ENCODE assay signal across 17 mouse cellular contexts in the genomic region with DNA sequence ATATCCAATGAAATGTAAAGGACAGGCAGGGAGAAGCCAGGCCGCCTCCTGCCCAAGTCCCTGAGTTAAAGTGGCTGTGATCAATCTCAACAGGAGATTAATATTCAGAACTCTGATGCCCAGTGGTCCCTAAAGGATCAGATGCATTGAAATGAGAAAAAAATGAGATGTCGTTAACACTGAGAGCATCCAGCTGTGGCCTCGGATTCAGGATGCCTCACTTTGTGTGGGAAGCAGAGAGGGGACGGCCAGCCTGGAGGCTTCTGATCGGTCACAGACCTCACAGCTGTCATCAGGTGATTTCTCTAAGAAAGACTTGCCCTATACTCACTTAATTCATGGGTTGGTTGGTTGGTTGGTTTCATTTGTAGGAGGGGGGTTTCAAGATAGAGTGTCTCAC.
A peak's percentile ranks its signal among the peaks of the same experiment; 100 is the strongest.
DNase-seq lines count a peak whose midpoint lies in the region; ATAC-seq and TF ChIP-seq lines count a peak whose summit lies in the region.
"Had no signal": no experiment of that assay in that cellular context is flagged by ENCODE, and none has a peak within 500 bp of the region (broad histone marks: within the 10 kb centered on the region; RNA-seq: fewer than 3 reads in every experiment).

No protein-coding gene starts in this region.

- H3K9me3 ChIP-seq in hindbrain, embryonic 13.5 days: no peaks in the 10 kb centered on the region
- no peaks in the 10 kb centered on the region for H3K9me3 ChIP-seq in midbrain, embryonic 13.5 days
- no peaks in the 10 kb centered on the region for H3K9me3 ChIP-seq in neural tube, embryonic 15.5 days (replicated peaks)
- H3K9me3 ChIP-seq: heart, embryonic 12.5 days; liver, embryonic 15.5 days had no signal

- 18% methylated on average over 5 of the region's 5 CpGs for WGBS in hindbrain, embryonic 13.5 days
- 25% methylated on average over 5 of the region's 5 CpGs for WGBS in midbrain, embryonic 13.5 days
- WGBS in neural tube, embryonic 15.5 days: 25% methylated on average over 5 of the region's 5 CpGs

- no peak for ATAC-seq in hindbrain, embryonic 13.5 days (ENCODE audit: low FRiP score)
- ATAC-seq in midbrain, embryonic 13.5 days: 0 out of 2 replicates have a peak, but pooled peaks have one; percentile 9
- ATAC-seq in neural tube, embryonic 15.5 days (ENCODE audit: low FRiP score): no peak
- no peak for ATAC-seq in erythroid progenitor cell, adult 5-6 weeks (replicated peaks; ENCODE audit: low FRiP score, poor library complexity, severe bottlenecking)
- ATAC-seq: intestine, postnatal 0 days; lung, postnatal 0 days had no signal

- H3K4me1 ChIP-seq in hindbrain, embryonic 13.5 days (replicated peaks): peaks cover 79% of the 10 kb centered on the region
- H3K4me1 ChIP-seq in midbrain, embryonic 13.5 days (replicated peaks): peaks cover 86% of the 10 kb centered on the region
- peaks cover 65% of the 10 kb centered on the region for H3K4me1 ChIP-seq in neural tube, embryonic 15.5 days
- H3K4me1 ChIP-seq: heart, embryonic 12.5 days; liver, embryonic 15.5 days had no signal

- H3K4me2 ChIP-seq in hindbrain, embryonic 13.5 days: no peak overlapping the region
- H3K4me2 ChIP-seq in midbrain, embryonic 13.5 days (replicated peaks): no peak overlapping the region
- no peak overlapping the region for H3K4me2 ChIP-seq in neural tube, embryonic 15.5 days
- H3K4me2 ChIP-seq: heart, embryonic 12.5 days; liver, embryonic 15.5 days had no signal

- DNase-seq in layer of hippocampus, adult 2 months (ENCODE audit: low spot score in 2 of 2): no peak
- DNase-seq in layer of hippocampus, postnatal 14 days (ENCODE audit: low spot score in 2 of 2): no peak
- no peak for DNase-seq in gastrocnemius, postnatal 36 days
- no peak for DNase-seq in cerebellum, adult 18-20 months
- DNase-seq: adrenal gland, postnatal 14 days; cerebellum, adult 2 months; thymus, postnatal 25 days had no signal

- no peaks in the 10 kb centered on the region for H3K36me3 ChIP-seq in hindbrain, embryonic 13.5 days
- peaks cover 12% of the 10 kb centered on the region; the same call in 1 of the 2 replicates for H3K36me3 ChIP-seq in midbrain, embryonic 13.5 days
- no peaks in the 10 kb centered on the region for H3K36me3 ChIP-seq in neural tube, embryonic 15.5 days
- H3K36me3 ChIP-seq: heart, embryonic 12.5 days; liver, embryonic 15.5 days had no signal

- peak overlapping the region; percentile 85; the same call in 1 of the 2 replicates for H3K27ac ChIP-seq in layer of hippocampus, adult 2 months
- peak overlapping the region; percentile 93 for H3K27ac ChIP-seq in hindbrain, embryonic 13.5 days
- H3K27ac ChIP-seq in midbrain, embryonic 13.5 days: peak overlapping the region; percentile 89
- peak overlapping the region; percentile 78 for H3K27ac ChIP-seq in neural tube, embryonic 15.5 days (replicated peaks)
- H3K27ac ChIP-seq: kidney, postnatal 0 days; liver, embryonic 15.5 days had no signal

- no peak for TF ChIP-seq CTCF in layer of hippocampus, adult 2 months (conservative IDR thresholded peaks at IDR 0.05)

- intact Hi-C loops in gastrocnemius, postnatal 36 days (cut with DNase I): no loop called here

- H3K4me3 ChIP-seq in layer of hippocampus, adult 2 months: no peak overlapping the region
- H3K4me3 ChIP-seq in hindbrain, embryonic 13.5 days: no peak overlapping the region
- H3K4me3 ChIP-seq in midbrain, embryonic 13.5 days (replicated peaks): no peak overlapping the region
- no peak overlapping the region for H3K4me3 ChIP-seq in neural tube, embryonic 15.5 days (replicated peaks)
- H3K4me3 ChIP-seq: heart, embryonic 12.5 days; liver, embryonic 15.5 days; myocyte had no signal

- no peaks in the 10 kb centered on the region for H3K27me3 ChIP-seq in hindbrain, embryonic 13.5 days
- H3K27me3 ChIP-seq in midbrain, embryonic 13.5 days: no peaks in the 10 kb centered on the region
- H3K27me3 ChIP-seq in neural tube, embryonic 15.5 days (replicated peaks): no peaks in the 10 kb centered on the region
- H3K27me3 ChIP-seq: heart, embryonic 12.5 days; liver, embryonic 15.5 days had no signal

- no peak overlapping the region for H3K9ac ChIP-seq in hindbrain, embryonic 13.5 days
- no peak overlapping the region; the same call in 1 of the 2 replicates for H3K9ac ChIP-seq in midbrain, embryonic 13.5 days (replicated peaks)
- no peak overlapping the region for H3K9ac ChIP-seq in neural tube, embryonic 15.5 days (replicated peaks)
- H3K9ac ChIP-seq: heart, embryonic 12.5 days; liver, embryonic 15.5 days had no signal
